ENCODE assay signal across 10 mouse cellular contexts in the genomic region with DNA sequence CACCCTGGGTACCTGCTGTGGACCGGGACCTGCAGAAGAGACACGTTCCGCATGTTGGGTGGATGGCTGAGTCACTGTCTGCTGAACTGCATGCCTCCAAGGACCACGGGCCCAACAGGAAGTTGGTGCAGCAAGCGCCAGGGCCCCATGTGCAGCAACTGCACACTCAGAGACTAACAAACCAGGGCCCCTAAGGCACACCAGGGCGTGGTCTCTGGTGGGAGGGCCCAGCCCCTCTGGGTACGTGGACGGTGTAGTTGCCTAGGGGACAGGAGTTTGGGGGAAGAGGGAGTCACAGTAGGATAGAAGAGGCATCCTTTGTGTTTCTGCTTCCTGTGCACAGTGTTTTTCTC. TPM values are rescaled to one million over a fixed set of nuclear protein-coding genes. Genes with fewer than 3 reads are reported as not detected.
A peak's percentile ranks its signal among the peaks of the same experiment; 100 is the strongest.
DNase-seq lines count a peak whose midpoint lies in the region; ATAC-seq lines count a peak whose summit lies in the region.
"Had no signal": no experiment of that assay in that cellular context is flagged by ENCODE, and none has a peak within 500 bp of the region (broad histone marks: within the 10 kb centered on the region; RNA-seq: fewer than 3 reads in every experiment).

No protein-coding gene starts in this region.

- ATAC-seq in heart, embryonic 15.5 days (replicated peaks; ENCODE audit: insufficient number of reproducible peaks, insufficient read depth, low FRiP score, low read depth), result no peak
- ATAC-seq in heart, embryonic 12.5 days (ENCODE audit: insufficient number of reproducible peaks, low FRiP score), result no peak
- no peak for ATAC-seq in cerebellum, adult (ENCODE audit: insufficient number of reproducible peaks, low FRiP score, low TSS enrichment)
- ATAC-seq: forebrain, embryonic 13.5 days had no signal

- no peaks in the 10 kb centered on the region for H3K9me3 ChIP-seq in heart, embryonic 15.5 days (replicated peaks)
- 0 out of 2 replicates have a peak, but pooled peaks cover 4% of the 10 kb centered on the region for H3K9me3 ChIP-seq in heart, embryonic 12.5 days (replicated peaks)
- H3K9me3 ChIP-seq: forebrain, embryonic 13.5 days had no signal

- H3K4me2 ChIP-seq in heart, embryonic 15.5 days, result no peak overlapping the region; the same call in 1 of the 2 replicates
- H3K4me2 ChIP-seq in heart, embryonic 12.5 days, result no peak overlapping the region
- H3K4me2 ChIP-seq: forebrain, embryonic 13.5 days had no signal

- no peaks in the 10 kb centered on the region for H3K27me3 ChIP-seq in heart, embryonic 15.5 days
- no peaks in the 10 kb centered on the region for H3K27me3 ChIP-seq in heart, embryonic 12.5 days (replicated peaks)
- no peaks in the 10 kb centered on the region for H3K27me3 ChIP-seq in splenic B cell, adult 2 months (ENCODE audit: control insufficient read depth, insufficient read depth, low read length, poor library complexity, severe bottlenecking)
- H3K27me3 ChIP-seq: forebrain, embryonic 13.5 days had no signal

- no peak overlapping the region for H3K27ac ChIP-seq in heart, embryonic 15.5 days
- H3K27ac ChIP-seq in heart, embryonic 12.5 days (ENCODE audit: poor library complexity, severe bottlenecking), result no peak overlapping the region
- H3K27ac ChIP-seq: forebrain, embryonic 13.5 days had no signal

- peak; percentile 41 for DNase-seq in brain, adult 2 months (ENCODE audit: low read depth, low spot score)
- peak; percentile 20 for DNase-seq in lung, postnatal 14 days
- peak; percentile 71 for DNase-seq in splenic B cell, adult 2 months (ENCODE audit: low read depth, low spot score)
- no peak for DNase-seq in right cerebral cortex, postnatal 10 days (ENCODE audit: low spot score in 2 of 2)
- no peak for DNase-seq in ovary, postnatal 36 days (ENCODE audit: low spot score)
- DNase-seq: kidney, postnatal 14 days had no signal

- H3K9ac ChIP-seq in heart, embryonic 15.5 days, result no peak overlapping the region
- no peak overlapping the region for H3K9ac ChIP-seq in heart, embryonic 12.5 days
- H3K9ac ChIP-seq: forebrain, embryonic 13.5 days had no signal

- H3K4me1 ChIP-seq in heart, embryonic 15.5 days (replicated peaks), result no peaks in the 10 kb centered on the region
- H3K4me1 ChIP-seq in heart, embryonic 12.5 days (replicated peaks), result no peaks in the 10 kb centered on the region

- H3K36me3 ChIP-seq in heart, embryonic 15.5 days, result no peaks in the 10 kb centered on the region
- H3K36me3 ChIP-seq in heart, embryonic 12.5 days, result no peaks in the 10 kb centered on the region
- H3K36me3 ChIP-seq in splenic B cell, adult 2 months (ENCODE audit: control insufficient read depth, insufficient read depth, low read length, poor library complexity, severe bottlenecking), result no peaks in the 10 kb centered on the region

- 62% methylated on average over 8 of the region's 8 CpGs for WGBS in heart, embryonic 15.5 days
- WGBS in heart, embryonic 12.5 days, result 65% methylated on average over 8 of the region's 8 CpGs

- peak overlapping the region; percentile 20; the same call in 1 of the 2 replicates for H3K4me3 ChIP-seq in heart, embryonic 15.5 days
- no peak overlapping the region for H3K4me3 ChIP-seq in heart, embryonic 12.5 days
- H3K4me3 ChIP-seq: forebrain, embryonic 13.5 days had no signal

RNA-seq across cellular contexts. Expression of a gene that starts 27.9 kb away (rescaled TPM):
- 1.3 and 1.9 TPM in 2 replicates for polyA plus RNA-seq in heart, embryonic 15.5 days (2015; fragmentation: Nextera tagmentation; extraction: Ambion mirVana)
- 2.6 and 2.7 TPM in 2 replicates for polyA plus RNA-seq in heart, embryonic 12.5 days (2016; fragmentation: Nextera tagmentation; extraction: Ambion mirVana)

RNA-seq across cellular contexts. Expression of a gene that starts 29.0 kb away (rescaled TPM):
- polyA plus RNA-seq in heart, embryonic 15.5 days (2015; fragmentation: Nextera tagmentation; extraction: Ambion mirVana), result 3.6 and 15.2 TPM in 2 replicates
- polyA plus RNA-seq in heart, embryonic 12.5 days (2016; fragmentation: Nextera tagmentation; extraction: Ambion mirVana), result 5.2 and 5.6 TPM in 2 replicates

Comparison
In these comparisons a context has a peak if more than half of its experiments do, and no peak if none do; other contexts are left out.
1. DNase-seq: peak in brain, adult 2 months (single experiment), lung, postnatal 14 days (single experiment) and splenic B cell, adult 2 months (single experiment); none in right cerebral cortex, postnatal 10 days (0 of 2) and ovary, postnatal 36 days (single experiment).